Mouse (Mus musculus) testis, postnatal 14 days (tissue): ENCODE results near the gene Gm49388.

Experiments
- DNase-seq: peaks from one replicate; pipeline ENCODE4 v3.0.0; 2021; ENCODE audit warnings: low spot score

The Gm49388 gene

GRCm38 (mm10) chr7:127841340-127842000, 56.1 kb downstream of the Gm49388 start:
- DNase-seq = peak; percentile 93

- peak; percentile 85 for DNase-seq
Measured at GRCm38 (mm10) chr7:127842001-127842718, 56.8 kb downstream of the Gm49388 start.

DNA sequence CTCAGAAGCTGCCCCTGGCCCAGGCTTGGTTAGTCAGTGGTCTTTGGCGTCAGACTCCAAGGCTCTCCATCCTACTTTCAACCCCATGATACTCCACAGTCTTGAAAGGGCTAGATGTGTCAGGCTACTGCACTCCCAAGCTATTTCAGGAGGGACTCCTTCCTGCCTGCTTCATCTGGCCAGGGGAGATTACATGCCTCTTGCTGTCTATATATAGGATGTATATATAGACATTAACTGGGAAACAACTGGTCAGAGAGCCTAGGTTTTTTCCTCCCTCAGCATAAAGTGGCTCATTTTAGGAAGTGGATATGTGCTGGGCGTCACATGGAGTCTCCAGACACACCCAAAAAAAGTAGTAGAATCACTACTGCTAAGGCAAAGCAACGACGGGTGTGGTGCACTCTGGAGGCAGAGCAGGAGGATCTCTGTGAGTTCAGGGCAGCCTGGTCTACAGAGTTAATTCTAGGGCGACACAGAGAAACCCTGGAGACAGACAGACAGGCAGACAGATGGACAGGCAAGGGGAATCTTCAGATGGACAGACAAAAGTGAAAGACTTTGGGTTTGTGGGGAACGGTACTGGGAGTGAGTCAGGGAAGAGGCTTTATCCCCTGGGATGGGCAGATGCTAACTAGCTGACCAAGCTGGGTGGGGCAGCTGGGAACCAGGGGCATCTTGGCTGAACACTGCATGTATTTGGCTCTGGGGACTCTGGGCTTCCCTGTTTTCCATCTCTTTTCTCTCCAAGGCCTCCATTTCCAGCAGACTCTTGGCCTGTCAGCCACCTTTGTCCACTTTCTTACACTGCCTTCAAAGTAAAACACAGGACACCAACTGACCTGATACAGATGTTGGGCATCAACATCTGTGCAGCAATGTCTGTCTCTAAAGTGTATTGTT, 64.8 kb downstream of the Gm49388 start:
- no peak for DNase-seq

DNA sequence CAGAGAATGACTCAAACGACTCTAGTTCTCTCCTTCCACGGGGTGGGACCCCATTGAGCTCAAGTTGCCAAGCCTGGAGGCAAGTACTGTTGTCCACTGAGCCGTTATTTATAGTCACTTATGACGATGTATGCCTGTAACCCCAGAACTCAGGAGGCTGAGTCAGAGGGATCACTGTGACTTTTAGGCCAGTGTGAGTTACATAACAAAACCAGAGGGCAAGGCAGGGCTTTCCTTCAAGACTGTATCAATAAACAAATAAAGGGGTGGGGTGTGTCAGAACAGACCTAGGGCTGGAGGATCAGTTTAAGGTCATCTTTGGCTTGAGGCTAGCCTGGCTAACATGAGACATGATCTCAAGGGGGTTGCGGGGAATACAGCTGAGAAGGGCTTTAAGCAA, 65.5 kb downstream of the Gm49388 start:
- no peak for DNase-seq
